Mouse (Mus musculus) brain, embryonic 14.5 days (tissue): ENCODE results near the gene Cep162. TPM values are rescaled to one million over a fixed set of nuclear protein-coding genes. Genes with fewer than 3 reads are reported as not detected.

Experiments
- DNase-seq: peaks from one replicate; pipeline ENCODE4 v3.0.0-alpha.2; 2011; ENCODE audit warnings: low read depth
- CTCF ChIP-seq: fragments of 200-500 bp; IDR thresholded peaks from 2 replicates; pipeline ENCODE4 v1.5.1; 2012; ENCODE audit warnings: inconsistent platforms, mild to moderate bottlenecking, moderate library complexity, borderline replicate concordance; ENCODE audit not compliant: insufficient read depth, insufficient read length; ENCODE audit errors: extremely low read depth
- POLR2A ChIP-seq: fragments of 200-500 bp; IDR thresholded peaks from 2 replicates; pipeline ENCODE4 v1.6.1; 2012; ENCODE audit warnings: mild to moderate bottlenecking, inconsistent platforms, borderline replicate concordance; ENCODE audit not compliant: poor library complexity, insufficient read depth, insufficient read length, severe bottlenecking; ENCODE audit errors: extremely low read depth
- polyA plus RNA-seq: library from polyadenylated mRNA; depleted of rRNA; stranded (reverse); fragments of >200 nt; gene quantifications from 2 replicates; pipeline ENCODE4 v1.2.3, GENCODE M21; 2012; rRNA removed

The Cep162 gene
- polyA plus RNA-seq, 1 experiment: 8.8 TPM

- DNase-seq: no peak
- TF ChIP-seq POLR2A (no peak), CTCF (no peak)
These were observed 102.6 kb downstream of the Cep162 start for GRCm38 (mm10) chr9:87152641-87153325.

GRCm38 (mm10) chr9:87147927-87148326, 107.4 kb downstream of the Cep162 start:
- TF ChIP-seq CTCF (no peak), POLR2A (no peak)
- DNase-seq: no peak

- no peak for DNase-seq
- TF ChIP-seq CTCF: no peak
These were observed 108.9 kb downstream of the Cep162 start for GRCm38 (mm10) chr9:87146400-87146799.

GRCm38 (mm10) chr9:87145671-87146070, 109.7 kb downstream of the Cep162 start:
- DNase-seq: no peak
- TF ChIP-seq POLR2A (no peak), CTCF (no peak)

- peak; percentile 28 for DNase-seq
- no peak for TF ChIP-seq CTCF
- no peak for TF ChIP-seq POLR2A
These were observed 110.2 kb downstream of the Cep162 start for GRCm38 (mm10) chr9:87145180-87145579.

GRCm38 (mm10) chr9:87144532-87144931, 110.8 kb downstream of the Cep162 start:
- DNase-seq: peak; percentile 31
- no peak for TF ChIP-seq CTCF
- TF ChIP-seq POLR2A: no peak

- no peak for TF ChIP-seq POLR2A
- TF ChIP-seq CTCF: peak; percentile 61; the same call in 1 of the 2 replicates
- DNase-seq: peak; percentile 81
These were observed 111.2 kb downstream of the Cep162 start, which contains the start of gene Mrap2 for GRCm38 (mm10) chr9:87144106-87144505. Gene Mrap2, plus strand, starts transcription at chr9:87144306.

- TF ChIP-seq POLR2A (no peak), CTCF (no peak)
- no peak for DNase-seq
These were observed 112.3 kb downstream of the Cep162 start for GRCm38 (mm10) chr9:87143076-87143475.

Other genes starting within 250 kb of the Cep162 start
- 2.9 and 3.1 TPM in 2 replicates for gene Ripply2, start 240.0 kb downstream of the Cep162 start, polyA plus RNA-seq
- 34.2 and 36.0 TPM in 2 replicates for gene Cyb5r4, start 233.5 kb downstream of the Cep162 start, polyA plus RNA-seq
- 0.54 and 0.92 TPM in 2 replicates for gene Mrap2, start 111.2 kb downstream of the Cep162 start, polyA plus RNA-seq